ENCODE assay signal across 9 mouse cellular contexts in the genomic region with DNA sequence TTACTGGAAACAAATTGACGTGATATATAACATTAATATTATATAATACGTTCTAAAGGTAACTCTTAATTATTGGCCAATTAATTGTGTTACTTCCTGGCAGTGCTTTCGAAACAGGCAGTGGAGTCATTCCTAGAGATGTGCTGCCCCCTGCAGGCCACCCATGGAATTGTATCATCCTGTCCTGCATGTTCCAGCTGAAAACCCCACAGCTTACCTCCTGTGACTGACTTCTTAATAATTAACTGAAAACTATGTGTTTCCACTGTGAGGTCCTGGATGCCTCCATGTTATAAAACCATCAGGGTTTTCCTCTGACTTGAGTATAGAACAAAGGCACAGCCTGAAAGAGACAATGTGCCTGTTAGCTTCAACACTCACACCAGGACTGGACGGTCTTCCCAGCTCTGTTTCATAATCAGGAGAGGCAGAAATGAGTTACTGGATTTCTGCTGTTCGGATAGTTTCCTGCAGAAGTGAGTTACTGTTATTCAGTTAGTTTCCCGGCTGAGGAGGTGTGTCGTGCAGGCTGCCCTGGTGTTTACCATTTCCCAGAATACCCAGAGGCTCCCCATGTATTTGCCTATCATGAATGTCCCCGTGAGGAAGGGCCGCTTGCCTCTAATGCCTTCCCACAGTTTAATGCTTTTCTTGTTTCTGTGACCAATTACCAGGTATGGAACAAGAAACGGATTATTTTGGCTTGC. TPM values are rescaled to one million over a fixed set of nuclear protein-coding genes. Genes with fewer than 3 reads are reported as not detected.
DNase-seq lines count a peak whose midpoint lies in the region; ATAC-seq and TF ChIP-seq lines count a peak whose summit lies in the region.
"Had no signal": no experiment of that assay in that cellular context is flagged by ENCODE, and none has a peak within 500 bp of the region (broad histone marks: within the 10 kb centered on the region; RNA-seq: fewer than 3 reads in every experiment).

No protein-coding gene starts in this region.

- no peak overlapping the region for H3K27ac ChIP-seq in MEL (ENCODE audit: control insufficient read depth, low read depth, low read length)
- H3K27ac ChIP-seq in bone marrow macrophage, adult 2 months (ENCODE audit: insufficient read depth, low read depth, low read length) = no peak overlapping the region
- H3K27ac ChIP-seq: lung, embryonic 15.5 days had no signal

- peak; percentile 84 for DNase-seq in MEL (ENCODE audit: low read depth, low spot score)
- DNase-seq in heart, postnatal 4 days = peak; percentile 89
- DNase-seq in layer of hippocampus, postnatal 14 days (ENCODE audit: low spot score in 2 of 2) = peak; percentile 80 to 91
- peak; percentile 82 for DNase-seq in lung, postnatal 25 days (ENCODE audit: low spot score)
- peak; percentile 58 for DNase-seq in spleen, adult 12 weeks (ENCODE audit: low spot score)
- DNase-seq in yolk sac, embryonic 10.5 days (ENCODE audit: low spot score) = peak; percentile 74

- peak overlapping the region; percentile 32 for H3K9ac ChIP-seq in MEL (ENCODE audit: control insufficient read depth, low read depth, low read length, poor library complexity, severe bottlenecking)
- H3K9ac ChIP-seq: lung, embryonic 15.5 days had no signal

- no peaks in the 10 kb centered on the region for H3K79me2 ChIP-seq in MEL (ENCODE audit: control insufficient read depth, insufficient read depth, low read length, poor library complexity)

- peak; percentile 73 for ATAC-seq in erythroblast, adult 5-6 weeks (replicated peaks; ENCODE audit: low FRiP score, poor library complexity, severe bottlenecking)

- H3K4me1 ChIP-seq in MEL (ENCODE audit: control insufficient read depth in 1 of 2, insufficient read depth in 2 of 2, low read length in 2 of 2) = no peaks in the 10 kb centered on the region
- peaks cover 8% of the 10 kb centered on the region for H3K4me1 ChIP-seq in bone marrow macrophage, adult 2 months (ENCODE audit: control insufficient read depth, insufficient read depth, low read length)

- no peaks in the 10 kb centered on the region for H3K27me3 ChIP-seq in MEL (ENCODE audit: control insufficient read depth in 1 of 2, insufficient read depth in 2 of 2, low read length in 2 of 2)

- no peaks in the 10 kb centered on the region for H3K36me3 ChIP-seq in MEL (ENCODE audit: control insufficient read depth in 1 of 2, insufficient read depth in 2 of 2, low read length in 2 of 2)
- H3K36me3 ChIP-seq: lung, embryonic 15.5 days had no signal

- TF ChIP-seq EP300 in MEL (IDR thresholded peaks at IDR 0.05; ENCODE audit: low read depth in 1 of 2, low read length in 2 of 2) = no peak

- TF ChIP-seq CTCF in MEL (IDR thresholded peaks at IDR 0.05 in 2 of 3, conservative IDR thresholded peaks at IDR 0.05 in 1 of 3; ENCODE audit: control insufficient read depth in 1 of 3, insufficient read depth in 1 of 3, low read depth in 2 of 3, low read length in 3 of 3, poor library complexity in 1 of 3, severe bottlenecking in 1 of 3) = peak; percentile 86 to 95 (median 92)
- peak; percentile 67 for TF ChIP-seq CTCF in bone marrow macrophage, adult 2 months (IDR thresholded peaks at IDR 0.05; ENCODE audit: low read depth, low read length)

- no peaks in the 10 kb centered on the region for H3K9me3 ChIP-seq in MEL (replicated peaks; ENCODE audit: insufficient read depth, low read length)
- H3K9me3 ChIP-seq: lung, embryonic 15.5 days had no signal

- TF ChIP-seq POLR2A in MEL (IDR thresholded peaks at IDR 0.05; ENCODE audit: control insufficient read depth in 1 of 2, insufficient read depth in 1 of 2, low read depth in 1 of 2, low read length in 2 of 2, poor library complexity in 1 of 2) = no peak
- no peak for TF ChIP-seq POLR2A in bone marrow macrophage, adult 2 months (IDR thresholded peaks at IDR 0.05; ENCODE audit: borderline replicate concordance, low read depth, low read length)

- TF ChIP-seq RAD21 in MEL (IDR thresholded peaks at IDR 0.05; ENCODE audit: low read depth, low read length) = peak; percentile 97

- peak overlapping the region; percentile 30 to 32; a peak in 3 of 4 replicates for H3K4me3 ChIP-seq in MEL (ENCODE audit: control insufficient read depth in 1 of 2, insufficient read depth in 1 of 2, low read depth in 2 of 2, low read length in 2 of 2)
- no peak overlapping the region for H3K4me3 ChIP-seq in bone marrow macrophage, adult 2 months (ENCODE audit: insufficient read depth, low read length)
- H3K4me3 ChIP-seq: lung, embryonic 15.5 days had no signal

TF ChIP-seq in MEL, 35 proteins besides CTCF, POLR2A, EP300 and RAD21:
- TF ChIP-seq MXI1 (IDR thresholded peaks at IDR 0.05; ENCODE audit: low read depth, low read length) (peak; percentile 41), MAX (IDR thresholded peaks at IDR 0.05; ENCODE audit: low read length) (0 out of 2 replicates have a peak, but pooled peaks have one; percentile 29), BHLHE40 (IDR thresholded peaks at IDR 0.05; ENCODE audit: borderline replicate concordance, low read depth, low read length) (peak; percentile 59; the same call in 1 of the 2 replicates), MYB (IDR thresholded peaks at IDR 0.05; ENCODE audit: low read depth, low read length) (no peak), SIN3A (IDR thresholded peaks at IDR 0.05; ENCODE audit: low read length) (peak; percentile 44; the same call in 1 of the 2 replicates), NRF1 (IDR thresholded peaks at IDR 0.05; ENCODE audit: insufficient read depth, low read depth, low read length, poor library complexity, severe bottlenecking) (no peak), ZC3H11A (IDR thresholded peaks at IDR 0.05; ENCODE audit: low read depth, low read length) (peak; percentile 77), ELF1 (IDR thresholded peaks at IDR 0.05; ENCODE audit: low read depth, low read length) (peak; percentile 64), SMC3 (IDR thresholded peaks at IDR 0.05; ENCODE audit: low read depth, low read length) (peak; percentile 76), USF1 (IDR thresholded peaks at IDR 0.05; ENCODE audit: low read depth, low read length) (no peak)

RNA-seq across cellular contexts. Expression of a gene that starts 32.6 kb away (rescaled TPM):
- total RNA-seq in MEL (2012; rRNA removed) = not detected in 2 replicates
- polyA plus RNA-seq in MEL (2012; ENCODE audit: insufficient read depth in 1 of 2, insufficient read length in 2 of 2, low read depth in 1 of 2, low replicate concordance in 2 of 2, missing spikeins in 1 of 2) = under 1 TPM in 1 of 2 experiments, not detected in 1; 0.04 TPM
- not detected in 2 replicates for polyA plus RNA-seq in bone marrow macrophage, adult 2 months (2012; ENCODE audit: insufficient read depth, insufficient read length, missing spikeins)
- total RNA-seq in erythroblast, adult 5-6 weeks (2015; ENCODE audit: low replicate concordance) = not detected in 2 replicates
- total RNA-seq in erythroblast, adult 5-6 weeks (2017; ENCODE audit: low replicate concordance) = 0.77 TPM in 1 of 2 replicates, not detected in the other
- 1 to 10 TPM in 1 of 2 experiments, under 1 TPM in 1; 0.29 to 1.1 TPM for total RNA-seq in heart, postnatal 4 days (2021)
- total RNA-seq in layer of hippocampus, postnatal 14 days (2021) = 1 to 10 TPM; 4.8 to 9.1 TPM

RNA-seq across cellular contexts. Expression of a gene that starts 35.5 kb away (rescaled TPM):
- not detected in 2 replicates for total RNA-seq in MEL (2012; rRNA removed)
- not detected for polyA plus RNA-seq in MEL (2012; ENCODE audit: insufficient read depth in 1 of 2, insufficient read length in 2 of 2, low read depth in 1 of 2, low replicate concordance in 2 of 2, missing spikeins in 1 of 2)
- polyA plus RNA-seq in bone marrow macrophage, adult 2 months (2012; ENCODE audit: insufficient read depth, insufficient read length, missing spikeins) = not detected in 2 replicates
- not detected in 2 replicates for total RNA-seq in erythroblast, adult 5-6 weeks (2015; ENCODE audit: low replicate concordance)
- total RNA-seq in erythroblast, adult 5-6 weeks (2017; ENCODE audit: low replicate concordance) = not detected in 2 replicates
- total RNA-seq in heart, postnatal 4 days (2021) = under 1 TPM; 0.05 to 0.10 TPM
- total RNA-seq in layer of hippocampus, postnatal 14 days (2021) = 10 to 100 TPM; 18.5 to 18.7 TPM

Comparison
In these comparisons a context has a peak if more than half of its experiments do, and no peak if none do; other contexts are left out.
1. RNA of a gene that starts 35.5 kb away (total RNA-seq): 18.5 to 18.7 TPM in layer of hippocampus, postnatal 14 days; 0.05 to 0.10 TPM in heart, postnatal 4 days, not detected in MEL and not detected in erythroblast, adult 5-6 weeks; every median in the first group is over 10 times any median in the second.
2. Peak in every context shown above with its lines, with median percentiles within 50 percentile points of each other: DNase-seq.